Mouse (Mus musculus) embryonic fibroblast, embryonic 13.5 days (primary cell): Measurements from ENCODE around the gene Gm10518. TPM values are rescaled to one million over a fixed set of nuclear protein-coding genes. Genes with fewer than 3 reads are reported as not detected.
A peak's percentile ranks its signal among the peaks of the same experiment; 100 is the strongest.

Experiments used
- H3K27ac ChIP-seq: 2 replicates; pipeline ENCODE4 v1.5.1; 2012; ENCODE audit warnings: low read length, control low read depth, inconsistent platforms; ENCODE audit not compliant: insufficient read depth
- H3K4me1 ChIP-seq: 2 replicates; pipeline ENCODE4 v1.6.1; 2011; ENCODE audit warnings: low read length; ENCODE audit not compliant: control insufficient read depth, insufficient read depth
- H3K4me3 ChIP-seq: 2 replicates; pipeline ENCODE4 v1.5.1; 2011; ENCODE audit warnings: mild to moderate bottlenecking, control low read depth, low read length; ENCODE audit not compliant: insufficient read depth
- CTCF ChIP-seq: IDR thresholded peaks from 2 replicates; pipeline ENCODE4 v1.5.1; 2011; ENCODE audit warnings: mild to moderate bottlenecking, control low read depth, low read length, moderate library complexity, borderline replicate concordance; ENCODE audit not compliant: insufficient read depth
- POLR2A ChIP-seq: IDR thresholded peaks from 2 replicates; pipeline ENCODE4 v1.6.1; 2011; ENCODE audit warnings: low read depth, mild to moderate bottlenecking, control low read depth, low read length, moderate library complexity
- polyA plus RNA-seq: library from polyadenylated mRNA; stranded (reverse); fragments of >200 nt; gene quantifications from 2 replicates; pipeline ENCODE4 v1.2.4, GENCODE M21; 2011; ENCODE audit warnings: low read depth; ENCODE audit not compliant: missing spikeins, insufficient read length

The Gm10518 gene
- polyA plus RNA-seq, 1 experiment, result not detected

DNA sequence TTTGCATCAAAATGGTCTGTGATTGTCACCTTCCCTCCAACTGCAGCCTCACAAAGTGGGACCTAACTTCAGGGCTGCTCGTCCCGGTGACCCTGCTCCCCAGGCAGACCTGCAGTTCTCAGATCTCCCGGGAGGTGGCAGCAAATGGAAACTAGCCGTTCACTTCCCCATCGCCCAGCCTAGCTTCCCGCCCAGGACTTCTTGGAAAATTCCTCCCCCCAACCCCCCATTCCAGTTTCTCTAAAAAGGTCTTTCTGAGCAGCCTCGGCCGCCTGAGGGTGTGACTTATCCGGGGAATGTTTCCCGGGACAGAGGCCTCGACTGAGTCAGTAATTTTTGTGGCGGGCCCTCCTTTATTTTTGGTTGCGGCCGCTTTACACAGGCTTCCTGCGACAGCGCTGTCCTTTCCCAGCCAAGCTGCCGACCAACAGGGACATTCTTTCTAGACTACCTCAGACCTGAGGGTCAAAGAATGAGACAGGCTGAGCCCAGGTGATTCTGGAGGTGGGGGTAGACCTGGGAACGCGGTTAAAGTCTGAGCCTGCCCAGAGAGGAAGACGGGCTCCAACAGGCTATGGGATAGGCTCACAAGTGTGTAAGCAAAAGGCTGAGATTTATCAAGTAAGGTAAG, 44.7 kb downstream of the Gm10518 start:
- TF ChIP-seq CTCF (peak; percentile 58; the same call in 1 of the 2 replicates), POLR2A (peak; percentile 55)
- H3K27ac ChIP-seq, result peak overlapping the region; percentile 92

DNA sequence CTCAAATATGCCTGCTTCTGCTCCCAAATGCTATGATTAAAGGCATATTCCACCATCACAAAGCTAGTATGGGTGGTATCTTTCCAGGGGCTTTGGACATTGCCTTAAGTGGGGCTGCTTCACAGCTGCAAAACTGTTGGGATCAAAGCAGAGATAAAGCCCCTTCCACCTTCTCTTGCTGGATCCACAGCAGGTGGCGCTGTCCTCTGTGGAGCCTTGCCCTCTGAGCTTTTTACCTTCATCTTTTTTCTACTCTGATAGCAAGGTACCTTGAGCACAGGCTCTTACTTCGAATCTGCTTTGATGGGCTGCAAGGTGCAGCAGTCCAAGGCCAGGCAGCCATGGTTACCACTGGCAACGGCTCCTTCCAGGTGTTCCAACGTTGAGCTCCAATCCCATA, 50.2 kb downstream of the Gm10518 start:
- TF ChIP-seq POLR2A (no peak), CTCF (peak; percentile 51; the same call in 1 of the 2 replicates)
- H3K4me1 ChIP-seq, result no peaks in the 10 kb centered on the region; the same call in 1 of the 2 replicates
- H3K4me3 ChIP-seq, result no peak overlapping the region
- no peak overlapping the region for H3K27ac ChIP-seq

More for the DNA sequence above, 44.7 kb downstream of the Gm10518 start:
- Histone ChIP-seq H3K4me3 (peak overlapping the region; percentile 25), H3K4me1 (no peaks in the 10 kb centered on the region; the same call in 1 of the 2 replicates)

Other genes with a start within 250 kb of the Gm10518 start
- 38.8 and 41.1 TPM in 2 replicates for gene Sccpdh, start 135.2 kb upstream of the Gm10518 start, polyA plus RNA-seq
- not detected in 2 replicates for gene Kif28, start 58.1 kb upstream of the Gm10518 start, polyA plus RNA-seq
- gene Ahctf1, start 304 bp downstream of the Gm10518 start, polyA plus RNA-seq, result 85.9 and 93.0 TPM in 2 replicates
- gene Cdc42bpa, start 157.1 kb downstream of the Gm10518 start, polyA plus RNA-seq, result 109 and 138 TPM in 2 replicates